Mouse (Mus musculus): ENCODE measurements around the gene Sik1. TPM values are rescaled to one million over a fixed set of nuclear protein-coding genes. Genes with fewer than 3 reads are reported as not detected.

The Sik1 gene
- polyA plus RNA-seq, 2 experiments: 19.9 to 26.9 TPM

- Histone ChIP-seq H3K4me2 (replicated peaks; ENCODE audit: low read depth, low read length, severe bottlenecking) (no peak overlapping the region), H3K36me3 (ENCODE audit: control insufficient read depth, insufficient read depth, low read length) (no peaks in the 10 kb centered on the region), H3K4me1 (ENCODE audit: control insufficient read depth, insufficient read depth, low read length) (peaks cover 39% of the 10 kb centered on the region), H3K27me3 (ENCODE audit: control insufficient read depth, insufficient read depth, low read length) (no peaks in the 10 kb centered on the region), H3K9me3 (ENCODE audit: control insufficient read depth, low read length) (no peaks in the 10 kb centered on the region), H3K27ac (replicated peaks; ENCODE audit: low read depth, low read length) (peak overlapping the region; percentile 13; the same call in 1 of the 2 replicates), H3K4me3 (replicated peaks; ENCODE audit: low read length) (no peak overlapping the region), H3K9ac (ENCODE audit: low read depth, low read length, severe bottlenecking) (no peak overlapping the region)
- 50% methylated on average over 6 of the region's 6 CpGs for whole genome bisulfite sequencing
- ATAC-seq (ENCODE audit: low FRiP score, low read depth) (no peak), DNase-seq (ENCODE audit: low spot score) (peak; percentile 47)
- no peak for TF ChIP-seq POLR2A (IDR thresholded peaks at IDR 0.05; ENCODE audit: borderline replicate concordance, extremely low read depth, insufficient read depth, insufficient read length)
Measured at GRCm38 (mm10) chr17:31831097-31831865, 24.3 kb downstream of the Sik1 start.

- ATAC-seq (ENCODE audit: low FRiP score, low read depth) (no peak), DNase-seq (ENCODE audit: low spot score) (no peak)
- Histone ChIP-seq H3K36me3 (ENCODE audit: control insufficient read depth, insufficient read depth, low read length) (no peaks in the 10 kb centered on the region), H3K4me1 (ENCODE audit: control insufficient read depth, insufficient read depth, low read length) (peaks cover 39% of the 10 kb centered on the region), H3K27me3 (ENCODE audit: control insufficient read depth, insufficient read depth, low read length) (no peaks in the 10 kb centered on the region), H3K27ac (replicated peaks; ENCODE audit: low read depth, low read length) (no peak overlapping the region), H3K4me2 (replicated peaks; ENCODE audit: low read depth, low read length, severe bottlenecking) (no peak overlapping the region), H3K9ac (ENCODE audit: low read depth, low read length, severe bottlenecking) (no peak overlapping the region), H3K4me3 (replicated peaks; ENCODE audit: low read length) (no peak overlapping the region), H3K9me3 (ENCODE audit: control insufficient read depth, low read length) (no peaks in the 10 kb centered on the region)
- 93% methylated on average over 8 of the region's 8 CpGs for WGBS
- no peak for TF ChIP-seq POLR2A (IDR thresholded peaks at IDR 0.05; ENCODE audit: borderline replicate concordance, extremely low read depth, insufficient read depth, insufficient read length)
Measured at GRCm38 (mm10) chr17:31830506-31831075, 25.0 kb downstream of the Sik1 start.

GRCm38 (mm10) chr17:31828916-31829315 is 26.7 kb downstream of the Sik1 start:
- Histone ChIP-seq H3K27ac (replicated peaks; ENCODE audit: low read depth, low read length) (no peak overlapping the region), H3K36me3 (ENCODE audit: control insufficient read depth, insufficient read depth, low read length) (no peaks in the 10 kb centered on the region), H3K9ac (ENCODE audit: low read depth, low read length, severe bottlenecking) (no peak overlapping the region), H3K4me2 (replicated peaks; ENCODE audit: low read depth, low read length, severe bottlenecking) (no peak overlapping the region), H3K4me1 (ENCODE audit: control insufficient read depth, insufficient read depth, low read length) (peaks cover 36% of the 10 kb centered on the region), H3K27me3 (ENCODE audit: control insufficient read depth, insufficient read depth, low read length) (no peaks in the 10 kb centered on the region), H3K4me3 (replicated peaks; ENCODE audit: low read length) (no peak overlapping the region), H3K9me3 (ENCODE audit: control insufficient read depth, low read length) (no peaks in the 10 kb centered on the region)
- no peak for TF ChIP-seq POLR2A (IDR thresholded peaks at IDR 0.05; ENCODE audit: borderline replicate concordance, extremely low read depth, insufficient read depth, insufficient read length)
- DNase-seq (ENCODE audit: low spot score) (no peak), ATAC-seq (ENCODE audit: low FRiP score, low read depth) (no peak)
- WGBS: 96% methylated on average over 5 of the region's 5 CpGs

GRCm38 (mm10) chr17:31828118-31828517 is 27.5 kb downstream of the Sik1 start:
- H3K27me3 ChIP-seq (ENCODE audit: control insufficient read depth, insufficient read depth, low read length): no peaks in the 10 kb centered on the region
- peak overlapping the region; percentile 68; the same call in 1 of the 2 replicates for H3K27ac ChIP-seq (replicated peaks; ENCODE audit: low read depth, low read length)
- no peak for ATAC-seq (ENCODE audit: low FRiP score, low read depth)
- H3K9ac ChIP-seq (ENCODE audit: low read depth, low read length, severe bottlenecking): no peak overlapping the region
- H3K9me3 ChIP-seq (ENCODE audit: control insufficient read depth, low read length): no peaks in the 10 kb centered on the region
- H3K4me3 ChIP-seq (replicated peaks; ENCODE audit: low read length): no peak overlapping the region
- H3K4me2 ChIP-seq (replicated peaks; ENCODE audit: low read depth, low read length, severe bottlenecking): no peak overlapping the region
- 65% methylated on average over 5 of the region's 5 CpGs for WGBS
- H3K4me1 ChIP-seq (ENCODE audit: control insufficient read depth, insufficient read depth, low read length): peaks cover 31% of the 10 kb centered on the region
- no peak for DNase-seq (ENCODE audit: low spot score)
- TF ChIP-seq POLR2A (IDR thresholded peaks at IDR 0.05; ENCODE audit: borderline replicate concordance, extremely low read depth, insufficient read depth, insufficient read length): no peak
- no peaks in the 10 kb centered on the region for H3K36me3 ChIP-seq (ENCODE audit: control insufficient read depth, insufficient read depth, low read length)

- Histone ChIP-seq H3K27ac (replicated peaks; ENCODE audit: low read depth, low read length) (peak overlapping the region; percentile 68), H3K9ac (ENCODE audit: low read depth, low read length, severe bottlenecking) (no peak overlapping the region), H3K36me3 (ENCODE audit: control insufficient read depth, insufficient read depth, low read length) (no peaks in the 10 kb centered on the region), H3K27me3 (ENCODE audit: control insufficient read depth, insufficient read depth, low read length) (no peaks in the 10 kb centered on the region), H3K4me1 (ENCODE audit: control insufficient read depth, insufficient read depth, low read length) (peaks cover 31% of the 10 kb centered on the region), H3K9me3 (ENCODE audit: control insufficient read depth, low read length) (no peaks in the 10 kb centered on the region), H3K4me2 (replicated peaks; ENCODE audit: low read depth, low read length, severe bottlenecking) (no peak overlapping the region), H3K4me3 (replicated peaks; ENCODE audit: low read length) (no peak overlapping the region)
- WGBS: 46% methylated on average over 4 of the region's 5 CpGs
- DNase-seq (ENCODE audit: low spot score) (peak; percentile 89), ATAC-seq (ENCODE audit: low FRiP score, low read depth) (peak; percentile 75)
- no peak for TF ChIP-seq POLR2A (IDR thresholded peaks at IDR 0.05; ENCODE audit: borderline replicate concordance, extremely low read depth, insufficient read depth, insufficient read length)
Measured at GRCm38 (mm10) chr17:31827206-31827605, 28.4 kb downstream of the Sik1 start.

Data from limb, embryonic 14.5 days (tissue).